Mouse (Mus musculus) cerebellum, postnatal 10 days (tissue): ENCODE measurements at regions not wholly inside any gene's neighbourhood (a gene's known extent, or its start where the extent isn't known, plus 50 kb on each side); places are given as distances from the start of the nearest gene placed in this dataset.
A peak's percentile ranks its signal among the peaks of the same experiment; 100 is the strongest.

ENCODE experiments used
- DNase-seq, 2 experiments: peaks; one replicate each; pipeline ENCODE4 v3.0.0; 2021; ENCODE audit warnings: mixed read lengths in 2 of 2

- no peak for DNase-seq
Measured at GRCm38 (mm10) chr3:60138319-60138718, 56.6 kb downstream of the Sucnr1 start.

GRCm38 (mm10) chr3:60159865-60160264 is 78.2 kb downstream of the Sucnr1 start:
- no peak for DNase-seq

GRCm38 (mm10) chr3:60167633-60168032 is 86.0 kb downstream of the Sucnr1 start:
- DNase-seq, result no peak

- DNase-seq, result no peak
Measured at GRCm38 (mm10) chr3:60168135-60168926, 86.7 kb downstream of the Sucnr1 start.

GRCm38 (mm10) chr3:60169606-60170005 is 87.9 kb downstream of the Sucnr1 start:
- no peak for DNase-seq

GRCm38 (mm10) chr3:60184481-60184880 is 102.8 kb downstream of the Sucnr1 start:
- DNase-seq, result no peak

- no peak for DNase-seq
Measured at GRCm38 (mm10) chr3:60196031-60196430, 114.4 kb downstream of the Sucnr1 start.

- no peak for DNase-seq
Measured at GRCm38 (mm10) chr3:60207936-60208335, 126.3 kb downstream of the Sucnr1 start.

- DNase-seq, result no peak
Measured at GRCm38 (mm10) chr3:60218938-60219337, 137.3 kb downstream of the Sucnr1 start.

- no peak for DNase-seq
Measured at GRCm38 (mm10) chr3:60240664-60241063, 159.0 kb downstream of the Sucnr1 start.

GRCm38 (mm10) chr3:60266666-60267415 is 185.2 kb downstream of the Sucnr1 start:
- DNase-seq, result no peak

GRCm38 (mm10) chr3:60267416-60268174 is 185.9 kb downstream of the Sucnr1 start:
- no peak for DNase-seq

GRCm38 (mm10) chr3:60270463-60270862 is 188.8 kb downstream of the Sucnr1 start:
- DNase-seq, result no peak

- no peak for DNase-seq
Measured at GRCm38 (mm10) chr3:60273744-60274143, 192.1 kb downstream of the Sucnr1 start.

- no peak for DNase-seq
Measured at GRCm38 (mm10) chr3:60275249-60275838, 193.7 kb downstream of the Sucnr1 start.

- peak; percentile 17 to 28 for DNase-seq
Measured at GRCm38 (mm10) chr3:60277791-60278190, 194.8 kb upstream of the Mbnl1 start.

- DNase-seq, result no peak
Measured at GRCm38 (mm10) chr3:60281229-60281628, 191.4 kb upstream of the Mbnl1 start.

- DNase-seq, result no peak
Measured at GRCm38 (mm10) chr3:60281959-60282495, 190.6 kb upstream of the Mbnl1 start.

GRCm38 (mm10) chr3:60292142-60292541 is 180.5 kb upstream of the Mbnl1 start:
- peak; percentile 49 for DNase-seq

GRCm38 (mm10) chr3:60292940-60293339 is 179.7 kb upstream of the Mbnl1 start:
- no peak for DNase-seq

GRCm38 (mm10) chr3:60305399-60305798 is 167.2 kb upstream of the Mbnl1 start:
- DNase-seq, result no peak

- DNase-seq, result no peak
Measured at GRCm38 (mm10) chr3:60310402-60310801, 162.2 kb upstream of the Mbnl1 start.

- no peak for DNase-seq
Measured at GRCm38 (mm10) chr3:60311178-60311577, 161.5 kb upstream of the Mbnl1 start.
